Mouse (Mus musculus) heart, embryonic 12.5 days (tissue): ENCODE measurements around the gene Rabl2. TPM values are rescaled to one million over a fixed set of nuclear protein-coding genes. Genes with fewer than 3 reads are reported as not detected.
A peak's percentile ranks its signal among the peaks of the same experiment; 100 is the strongest.

ENCODE experiments used
- ATAC-seq: fragments of 200-750 bp; cut with Nextera tagmentation; 2 replicates; pipeline ENCODE4 v1.8.0; 2017; ENCODE audit warnings: moderate TSS enrichment, moderate library complexity; ENCODE audit not compliant: insufficient number of reproducible peaks, low FRiP score
- H3K27ac ChIP-seq: fragments of 300-500 bp; sonication (generic); 2 replicates; pipeline ENCODE4 v1.5.1; 2016; ENCODE audit warnings: mild to moderate bottlenecking, moderate library complexity; ENCODE audit not compliant: poor library complexity, severe bottlenecking
- H3K27me3 ChIP-seq: fragments of 300-500 bp; sonication (generic); replicated peaks from 2 replicates; pipeline ENCODE4 v1.6.1; 2016; ENCODE audit warnings: mild to moderate bottlenecking, moderate library complexity
- H3K36me3 ChIP-seq: fragments of 300-500 bp; sonication (generic); 2 replicates; pipeline ENCODE4 v1.6.1; 2016; ENCODE audit warnings: mild to moderate bottlenecking, moderate library complexity
- H3K4me1 ChIP-seq: fragments of 300-500 bp; sonication (generic); replicated peaks from 2 replicates; pipeline ENCODE4 v1.6.1; 2016; ENCODE audit warnings: mild to moderate bottlenecking
- H3K4me2 ChIP-seq: fragments of 300-500 bp; sonication (generic); 2 replicates; pipeline ENCODE4 v1.6.1; 2016; ENCODE audit warnings: mild to moderate bottlenecking, moderate library complexity
- H3K4me3 ChIP-seq: fragments of 300-500 bp; sonication (generic); 2 replicates; pipeline ENCODE4 v1.5.1; 2016; ENCODE audit warnings: mild to moderate bottlenecking
- H3K9ac ChIP-seq: fragments of 300-500 bp; sonication (generic); 2 replicates; pipeline ENCODE4 v1.6.1; 2016; ENCODE audit warnings: mild to moderate bottlenecking, moderate library complexity
- H3K9me3 ChIP-seq: fragments of 300-500 bp; sonication (generic); replicated peaks from 2 replicates; pipeline ENCODE4 v1.6.1; 2016; ENCODE audit warnings: mild to moderate bottlenecking, moderate library complexity
- WGBS: fragments of 180-500 bp; shearing (Covaris S2); methylation state at CpG from one replicate; pipeline ENCODE4 v1.1.7; 2016; 5-methylcytosine and 5-hydroxymethylcytosine counted together
- polyA plus RNA-seq: library from polyadenylated mRNA; unstranded; fragments of >200 nt; fragmentation: Nextera tagmentation; extraction: Ambion mirVana; gene quantifications from 2 replicates; pipeline ENCODE4 v1.2.1, GENCODE M21; 2016

Rabl2 gene
- polyA plus RNA-seq, 1 experiment from 2014 or later: 20.3 TPM

DNA sequence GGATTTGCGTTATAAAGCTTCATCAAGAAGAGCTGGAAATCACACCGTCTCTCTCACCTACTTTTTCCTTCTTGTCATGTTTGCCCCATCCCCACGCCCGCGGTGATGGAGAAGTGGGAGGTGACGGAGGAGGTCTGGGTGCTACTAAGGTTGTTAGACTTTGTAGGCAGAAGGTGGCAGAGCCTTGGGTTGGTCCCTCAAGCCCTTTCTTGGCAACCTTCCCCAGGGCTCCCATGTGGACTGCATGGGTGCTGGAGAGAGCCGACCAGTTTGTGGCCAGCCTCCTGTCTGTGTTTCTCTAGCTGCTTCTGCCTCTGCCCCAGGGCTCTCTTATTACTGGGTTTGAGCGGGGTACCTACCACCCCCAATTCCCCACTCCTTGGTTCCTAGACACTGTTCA is 41.2 kb downstream of the Rabl2 start:
- Histone ChIP-seq H3K9ac (no peak overlapping the region), H3K27me3 (peaks cover 46% of the 10 kb centered on the region), H3K27ac (no peak overlapping the region), H3K36me3 (peaks cover 22% of the 10 kb centered on the region), H3K9me3 (no peaks in the 10 kb centered on the region), H3K4me2 (no peak overlapping the region), H3K4me1 (peaks cover 15% of the 10 kb centered on the region), H3K4me3 (no peak overlapping the region)
- ATAC-seq: no peak
- WGBS: 85% methylated on average over 8 of the region's 8 CpGs

DNA sequence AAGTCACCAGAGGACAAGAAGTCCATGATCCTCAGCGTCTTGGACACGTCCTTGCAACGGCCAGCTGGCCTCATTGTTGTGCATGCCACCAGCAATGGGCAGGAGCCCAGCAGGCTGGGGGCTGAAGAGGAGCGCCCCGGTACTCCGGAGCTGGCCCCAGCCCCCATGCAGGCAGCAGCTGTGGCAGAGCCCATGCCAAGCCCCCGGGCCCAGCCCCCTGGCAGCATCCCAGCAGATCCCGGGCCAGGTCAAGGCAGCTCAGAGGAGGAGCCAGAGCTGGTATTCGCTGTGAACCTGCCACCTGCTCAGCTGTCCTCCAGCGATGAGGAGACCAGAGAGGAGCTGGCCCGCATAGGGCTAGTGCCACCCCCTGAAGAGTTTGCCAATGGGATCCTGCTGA is 42.9 kb downstream of the Rabl2 start:
- Histone ChIP-seq H3K27ac (no peak overlapping the region), H3K9me3 (no peaks in the 10 kb centered on the region), H3K4me1 (peaks cover 15% of the 10 kb centered on the region), H3K36me3 (peaks cover 27% of the 10 kb centered on the region), H3K4me3 (peak overlapping the region; percentile 46), H3K9ac (0 out of 2 replicates have a peak overlapping the region, but pooled peaks have one; percentile 55), H3K27me3 (peaks cover 38% of the 10 kb centered on the region), H3K4me2 (peak overlapping the region; percentile 84)
- 56% methylated on average over 11 of the region's 11 CpGs for WGBS
- peak; percentile 3; the same call in 1 of the 2 replicates for ATAC-seq

DNA sequence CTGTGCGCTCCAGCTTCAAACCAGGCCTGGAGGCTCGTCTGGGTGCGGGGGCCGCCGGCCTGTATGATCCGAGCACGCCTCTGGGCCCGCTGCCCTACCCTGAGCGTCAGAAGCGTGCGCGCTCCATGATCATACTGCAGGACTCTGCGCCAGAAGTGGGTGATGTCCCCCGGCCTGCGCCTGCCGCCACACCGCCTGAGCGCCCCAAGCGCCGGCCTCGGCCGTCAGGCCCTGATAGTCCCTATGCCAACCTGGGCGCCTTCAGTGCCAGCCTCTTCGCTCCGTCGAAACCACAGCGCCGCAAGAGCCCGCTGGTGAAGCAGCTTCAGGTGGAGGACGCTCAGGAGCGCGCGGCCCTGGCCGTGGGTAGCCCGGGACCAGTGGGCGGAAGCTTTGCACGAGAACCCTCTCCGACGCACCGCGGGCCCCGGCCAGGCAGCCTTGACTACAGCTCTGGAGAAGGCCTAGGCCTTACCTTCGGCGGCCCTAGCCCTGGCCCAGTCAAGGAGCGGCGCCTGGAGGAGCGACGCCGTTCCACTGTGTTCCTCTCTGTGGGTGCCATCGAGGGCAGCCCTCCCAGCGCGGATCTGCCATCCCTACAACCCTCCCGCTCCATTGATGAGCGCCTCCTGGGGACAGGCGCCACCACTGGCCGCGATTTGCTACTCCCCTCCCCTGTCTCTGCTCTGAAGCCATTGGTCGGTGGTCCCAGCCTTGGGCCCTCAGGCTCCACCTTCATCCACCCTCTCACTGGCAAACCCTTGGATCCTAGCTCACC is 43.7 kb downstream of the Rabl2 start:
- Histone ChIP-seq H3K4me3 (peak overlapping the region; percentile 46), H3K9me3 (no peaks in the 10 kb centered on the region), H3K27me3 (peaks cover 38% of the 10 kb centered on the region), H3K27ac (no peak overlapping the region), H3K36me3 (peaks cover 34% of the 10 kb centered on the region), H3K9ac (peak overlapping the region; percentile 55), H3K4me2 (peak overlapping the region; percentile 84), H3K4me1 (peaks cover 15% of the 10 kb centered on the region)
- ATAC-seq: peak; percentile 36; the same call in 1 of the 2 replicates
- WGBS: 32% methylated on average over 58 of the region's 58 CpGs

DNA sequence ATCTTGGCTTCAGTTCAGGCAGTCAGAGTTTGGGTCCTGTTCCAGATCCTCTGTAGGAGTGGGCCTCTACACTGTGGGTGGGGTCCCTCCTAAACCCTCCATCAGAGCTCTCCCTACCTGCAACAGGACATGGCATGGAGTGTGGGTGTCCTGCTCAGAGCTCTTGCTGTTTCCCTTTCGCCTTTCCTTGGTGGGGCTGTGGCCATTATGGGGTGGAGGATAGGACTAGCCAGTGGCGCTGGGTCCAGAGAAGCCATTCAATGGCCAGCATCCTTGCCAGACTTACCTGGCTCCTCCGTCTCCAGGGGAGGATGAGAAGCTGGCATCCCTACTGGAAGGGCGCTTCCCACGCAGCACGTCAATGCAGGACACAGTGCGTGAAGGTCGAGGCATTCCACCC is 44.4 kb downstream of the Rabl2 start:
- Histone ChIP-seq H3K4me2 (peak overlapping the region; percentile 84), H3K27ac (no peak overlapping the region), H3K9ac (no peak overlapping the region), H3K27me3 (peaks cover 38% of the 10 kb centered on the region), H3K4me3 (peak overlapping the region; percentile 46), H3K36me3 (peaks cover 34% of the 10 kb centered on the region), H3K9me3 (no peaks in the 10 kb centered on the region), H3K4me1 (peaks cover 15% of the 10 kb centered on the region)
- no peak for ATAC-seq
- WGBS: 60% methylated on average over 8 of the region's 8 CpGs

DNA sequence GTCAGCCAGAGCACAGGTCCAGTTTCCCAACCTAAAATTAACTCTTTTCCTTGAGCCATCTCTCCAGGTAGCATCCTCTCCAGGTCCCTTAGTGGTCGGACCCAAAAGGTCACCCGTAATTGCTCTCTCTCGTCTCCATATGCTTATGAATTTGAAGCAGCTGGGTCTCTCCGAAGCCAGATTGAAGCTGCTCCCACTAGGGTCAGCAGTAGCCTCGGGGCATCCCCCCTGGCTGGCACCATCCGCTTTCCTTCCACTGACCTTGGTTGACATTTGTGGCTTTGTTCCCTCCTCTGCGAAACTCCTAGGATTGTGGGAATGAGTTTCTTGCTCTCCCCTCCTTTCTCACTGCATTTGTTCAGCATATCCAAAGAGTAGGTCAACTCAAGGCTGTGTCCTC is 47.6 kb downstream of the Rabl2 start:
- no peak overlapping the region for H3K27ac ChIP-seq
- H3K9me3 ChIP-seq: no peaks in the 10 kb centered on the region
- H3K4me2 ChIP-seq: no peak overlapping the region
- H3K36me3 ChIP-seq: peaks cover 29% of the 10 kb centered on the region
- ATAC-seq: no peak
- no peak overlapping the region for H3K9ac ChIP-seq
- H3K27me3 ChIP-seq: peaks cover 33% of the 10 kb centered on the region
- WGBS: 83% methylated on average over 7 of the region's 7 CpGs
- H3K4me1 ChIP-seq: peaks cover 15% of the 10 kb centered on the region
- no peak overlapping the region for H3K4me3 ChIP-seq

DNA sequence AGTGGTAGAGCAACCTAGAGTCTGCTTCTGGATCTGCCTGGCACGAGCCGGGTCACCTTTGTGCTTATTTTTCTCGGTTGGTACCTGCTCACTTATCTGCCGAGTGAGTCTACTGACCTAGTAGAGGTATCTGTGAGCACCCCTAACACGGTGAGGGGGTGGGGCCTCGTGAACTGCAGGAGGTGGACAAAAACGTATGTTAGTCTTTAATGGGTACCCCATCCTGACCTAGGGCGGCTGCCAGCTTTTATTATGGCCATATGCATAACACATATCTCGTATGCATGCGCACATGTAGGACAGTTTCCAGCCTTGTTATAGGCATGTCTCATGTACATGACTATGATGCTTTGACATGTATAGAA is 57.9 kb downstream of the Rabl2 start:
- 0 out of 2 replicates have a peak, but pooled peaks cover 21% of the 10 kb centered on the region for H3K36me3 ChIP-seq
- 84% methylated on average over 10 of the region's 10 CpGs for WGBS

DNA sequence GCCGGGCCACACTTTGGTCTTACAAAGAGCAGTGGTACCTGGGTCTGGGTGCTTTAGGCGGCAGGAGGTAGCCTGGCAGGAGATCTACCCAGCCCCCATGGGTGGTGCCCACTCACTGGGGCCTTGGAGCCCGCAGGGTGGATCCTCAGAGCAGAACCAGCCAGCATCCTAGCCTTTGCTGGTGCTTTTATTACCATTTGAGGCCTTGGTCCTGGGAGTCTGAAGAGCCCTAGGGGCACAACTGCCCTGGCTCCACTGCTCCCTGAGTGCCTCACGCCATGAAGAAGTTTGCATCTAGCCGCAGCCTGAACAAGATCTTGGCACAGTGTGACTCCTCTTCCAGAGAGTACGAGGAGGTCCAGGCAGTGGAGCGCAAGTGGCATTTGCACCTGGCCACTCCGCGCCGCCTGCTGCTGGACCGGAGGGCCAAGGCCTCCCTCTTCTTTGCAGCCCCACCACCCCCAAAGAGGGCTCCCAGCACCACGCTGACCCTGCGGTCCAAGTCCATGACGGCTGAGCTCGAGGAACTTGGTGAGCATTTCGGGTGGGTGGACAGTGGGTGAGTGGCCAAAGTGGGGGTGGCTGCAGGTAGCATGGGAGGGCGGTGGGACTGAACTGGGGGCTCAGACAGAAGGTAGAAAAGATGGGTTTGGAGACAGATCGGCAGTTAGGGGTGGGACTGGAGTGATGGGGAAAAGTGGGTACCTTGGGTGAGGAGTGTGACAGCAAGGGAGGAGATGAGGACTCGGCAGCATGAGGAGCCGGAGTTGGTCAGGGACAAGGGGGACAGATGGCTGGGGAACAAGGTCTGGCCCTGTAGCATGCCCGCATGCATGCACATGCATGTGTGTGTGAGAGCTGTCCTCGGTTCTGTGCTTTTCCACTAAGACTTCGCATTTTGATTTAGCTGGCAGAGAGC is 58.5 kb downstream of the Rabl2 start:
- H3K9ac ChIP-seq: no peak overlapping the region

More for the DNA sequence above, 57.9 kb downstream of the Rabl2 start:
- Histone ChIP-seq H3K4me3 (no peak overlapping the region), H3K4me2 (no peak overlapping the region), H3K27me3 (peaks cover 33% of the 10 kb centered on the region), H3K27ac (no peak overlapping the region), H3K9ac (no peak overlapping the region), H3K9me3 (no peaks in the 10 kb centered on the region), H3K4me1 (no peaks in the 10 kb centered on the region)
- ATAC-seq: no peak

More for the DNA sequence above, 58.5 kb downstream of the Rabl2 start:
- Histone ChIP-seq H3K4me2 (peak overlapping the region; percentile 27; the same call in 1 of the 2 replicates), H3K4me3 (no peak overlapping the region), H3K27me3 (peaks cover 33% of the 10 kb centered on the region), H3K36me3 (0 out of 2 replicates have a peak, but pooled peaks cover 21% of the 10 kb centered on the region), H3K9me3 (no peaks in the 10 kb centered on the region), H3K27ac (no peak overlapping the region), H3K4me1 (no peaks in the 10 kb centered on the region)
- ATAC-seq: no peak
- WGBS: 77% methylated on average over 23 of the region's 23 CpGs

Other genes starting within 250 kb of the Rabl2 start
- 46.9 and 49.4 TPM in 2 replicates for gene Lmf2, start 236.3 kb downstream of the Rabl2 start, polyA plus RNA-seq
- 112 and 116 TPM in 2 replicates for gene Ncaph2, start 236.2 kb downstream of the Rabl2 start, polyA plus RNA-seq
- gene Sco2, start 218.1 kb downstream of the Rabl2 start, polyA plus RNA-seq: 5.6 TPM in 2 replicates
- 1.3 and 1.6 TPM in 2 replicates for gene Tymp, start 214.9 kb downstream of the Rabl2 start, polyA plus RNA-seq
- 0.27 and 0.44 TPM in 2 replicates for gene Odf3b, start 212.6 kb downstream of the Rabl2 start, polyA plus RNA-seq
- gene Klhdc7b, start 207.0 kb downstream of the Rabl2 start, polyA plus RNA-seq: 0.09 TPM in 1 of 2 replicates, not detected in the other
- not detected in 2 replicates for gene Syce3, start 181.4 kb downstream of the Rabl2 start, polyA plus RNA-seq
- 138 and 149 TPM in 2 replicates for gene Cpt1b, start 166.1 kb downstream of the Rabl2 start, polyA plus RNA-seq
- gene C730034F03Rik, start 162.3 kb downstream of the Rabl2 start, polyA plus RNA-seq: 2.9 and 3.4 TPM in 2 replicates
- gene Gm44502, start 162.2 kb downstream of the Rabl2 start, polyA plus RNA-seq: 0.59 and 0.68 TPM in 2 replicates
- 59.6 and 67.0 TPM in 2 replicates for gene Chkb, start 162.0 kb downstream of the Rabl2 start, polyA plus RNA-seq
- gene Mapk8ip2, start 138.0 kb downstream of the Rabl2 start, polyA plus RNA-seq: 0.36 and 0.49 TPM in 2 replicates
- 14.9 and 15.0 TPM in 2 replicates for gene Arsa, start 114.5 kb downstream of the Rabl2 start, polyA plus RNA-seq
- gene Shank3, start 92.3 kb downstream of the Rabl2 start, polyA plus RNA-seq: 2.9 and 3.0 TPM in 2 replicates
- gene Acr, start 23.6 kb downstream of the Rabl2 start, polyA plus RNA-seq: 0.29 and 0.42 TPM in 2 replicates
- not detected in 2 replicates for gene Syt10, start 249.9 kb upstream of the Rabl2 start, polyA plus RNA-seq